Mouse (Mus musculus) kidney, adult 2 months (tissue): ENCODE results near the gene Cap2.

Experiments used
- CTCF ChIP-seq: fragments of 200-500 bp; conservative IDR thresholded peaks from 2 replicates; pipeline ENCODE4 v1.5.1; 2011; ENCODE audit warnings: low read depth, mild to moderate bottlenecking, control low read depth, low read length, moderate library complexity, mixed read lengths; ENCODE audit not compliant: insufficient read depth, insufficient read length
- POLR2A ChIP-seq: fragments of 200-500 bp; IDR thresholded peaks from one replicate; pipeline ENCODE4 v1.6.1; 2011; ENCODE audit warnings: low read depth, low read length, control low read depth

GRCm38 (mm10) chr13:46547253-46547652 is 45.6 kb downstream of the Cap2 start:
- no peak for TF ChIP-seq CTCF
- TF ChIP-seq POLR2A, result no peak
